Mouse (Mus musculus) embryonic facial prominence, embryonic 14.5 days (tissue): ENCODE results near the gene Cdc25b. TPM values are rescaled to one million over a fixed set of nuclear protein-coding genes. Genes with fewer than 3 reads are reported as not detected.

Source experiments
- ATAC-seq: fragments of 200-750 bp; cut with Nextera tagmentation; 2 replicates; pipeline ENCODE4 v1.8.0; 2017; ENCODE audit warnings: low read depth, moderate number of reproducible peaks, moderate TSS enrichment
- DNase-seq: peaks from one replicate; pipeline ENCODE4 v3.0.0-alpha.2; 2015; ENCODE audit warnings: low spot score
- H3K27ac ChIP-seq: fragments of 300-500 bp; sonication (generic); replicated peaks from 2 replicates; pipeline ENCODE4 v1.5.1; 2014; ENCODE audit warnings: low read depth, mild to moderate bottlenecking, low read length, moderate library complexity
- H3K27me3 ChIP-seq: fragments of 300-500 bp; sonication (generic); replicated peaks from 2 replicates; pipeline ENCODE4 v1.6.1; 2014; ENCODE audit warnings: low read length; ENCODE audit not compliant: control insufficient read depth, insufficient read depth
- H3K36me3 ChIP-seq: fragments of 300-500 bp; sonication (generic); 2 replicates; pipeline ENCODE4 v1.6.1; 2014; ENCODE audit warnings: low read length, mixed read lengths; ENCODE audit not compliant: control insufficient read depth, insufficient read depth
- H3K4me1 ChIP-seq: fragments of 300-500 bp; sonication (generic); 2 replicates; pipeline ENCODE4 v1.6.1; 2014; ENCODE audit warnings: antibody characterized with exemption, low read length; ENCODE audit not compliant: control insufficient read depth, insufficient read depth
- H3K4me2 ChIP-seq: fragments of 300-500 bp; sonication (generic); 2 replicates; pipeline ENCODE4 v1.6.1; 2014; ENCODE audit warnings: low read depth, mild to moderate bottlenecking, low read length, moderate library complexity, mixed read lengths
- H3K4me3 ChIP-seq: fragments of 300-500 bp; sonication (generic); 2 replicates; pipeline ENCODE4 v1.5.1; 2014; ENCODE audit warnings: low read depth, mild to moderate bottlenecking, low read length
- H3K9ac ChIP-seq: fragments of 300-500 bp; sonication (generic); 2 replicates; pipeline ENCODE4 v1.6.1; 2014; ENCODE audit warnings: low read depth, mild to moderate bottlenecking, low read length, moderate library complexity, mixed read lengths
- H3K9me3 ChIP-seq: fragments of 300-500 bp; sonication (generic); 2 replicates; pipeline ENCODE4 v1.6.1; 2016; ENCODE audit warnings: low read length; ENCODE audit not compliant: control insufficient read depth
- WGBS: fragments of 180-500 bp; shearing (Covaris S2); extraction: QIAGEN DNeasy Blood & Tissue Kit; methylation state at CpG from one replicate; pipeline ENCODE4 v1.1.7; 2014; 5-methylcytosine and 5-hydroxymethylcytosine counted together
- polyA plus RNA-seq: library from polyadenylated mRNA; unstranded; fragments of >200 nt; fragmentation: Nextera tagmentation; extraction: Ambion mirVana; gene quantifications from 2 replicates; pipeline ENCODE4 v1.2.1, GENCODE M21; 2014

The Cdc25b gene
- polyA plus RNA-seq, 1 experiment from 2014 or later = 51.2 TPM

DNA sequence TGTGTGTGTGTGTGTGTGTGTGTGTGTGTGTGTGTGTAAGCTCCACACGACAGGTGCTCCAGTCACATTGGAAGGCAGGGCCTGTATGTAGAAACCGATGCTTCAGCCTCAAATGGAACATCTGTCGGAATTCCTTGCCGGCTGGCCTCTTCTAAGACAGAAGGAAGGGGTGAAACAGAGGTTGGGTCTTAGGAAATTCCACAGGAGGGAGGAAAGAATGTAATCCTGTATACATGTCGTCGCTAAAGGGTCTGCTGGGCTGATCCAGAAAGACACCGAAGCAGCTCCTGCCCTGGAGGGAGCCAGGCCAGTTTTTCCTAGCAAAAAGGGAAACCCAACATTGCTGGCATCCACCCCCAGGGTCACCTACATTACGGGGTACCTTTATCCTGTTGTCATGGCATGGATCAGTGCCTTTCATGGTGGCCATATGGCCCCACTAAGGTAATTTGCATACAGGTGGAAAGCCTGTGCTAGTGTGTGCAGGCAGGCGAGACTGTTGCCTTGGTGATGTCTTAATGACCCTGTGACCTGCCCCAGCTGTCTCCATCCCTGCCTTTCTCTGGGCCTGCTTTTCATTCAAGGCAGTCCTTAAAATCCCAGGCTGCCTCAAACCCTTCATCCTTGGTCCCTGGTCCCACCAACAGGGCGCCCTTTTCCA, 3.7 kb downstream of the Cdc25b start:
- H3K4me2 ChIP-seq = no peak overlapping the region
- peak; percentile 46 for ATAC-seq
- H3K36me3 ChIP-seq = peaks cover 41% of the 10 kb centered on the region
- peak; percentile 82 for DNase-seq
- H3K4me1 ChIP-seq = peaks cover 30% of the 10 kb centered on the region
- no peaks in the 10 kb centered on the region for H3K27me3 ChIP-seq
- H3K9me3 ChIP-seq = no peaks in the 10 kb centered on the region
- peak overlapping the region; percentile 70 for H3K27ac ChIP-seq
- 18% methylated on average over 10 of the region's 10 CpGs for WGBS
- peak overlapping the region; percentile 25 for H3K9ac ChIP-seq
- H3K4me3 ChIP-seq = no peak overlapping the region

DNA sequence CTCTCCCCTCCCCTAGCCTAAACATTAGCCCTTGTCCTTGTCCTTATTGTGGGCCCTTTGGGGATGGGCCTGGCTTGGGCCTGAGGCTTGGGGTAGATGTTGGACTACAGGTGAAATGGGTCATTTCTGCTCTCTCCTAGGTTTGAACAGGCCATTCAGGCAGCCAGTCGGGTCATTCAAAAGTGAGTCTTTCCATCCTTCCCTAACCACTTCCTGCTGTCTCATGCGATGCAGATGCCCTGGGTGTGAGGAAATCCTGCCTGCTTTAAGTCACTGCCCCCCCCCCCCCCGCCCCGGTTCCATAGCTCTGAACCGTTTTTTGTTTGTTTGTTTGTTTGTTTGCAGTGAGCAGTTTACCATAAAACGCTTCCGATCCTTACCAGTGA, 4.2 kb downstream of the Cdc25b start:
- WGBS = 76% methylated on average over 7 of the region's 7 CpGs
- DNase-seq (no peak), ATAC-seq (no peak)
- Histone ChIP-seq H3K4me2 (no peak overlapping the region), H3K4me3 (no peak overlapping the region), H3K27me3 (no peaks in the 10 kb centered on the region), H3K36me3 (peaks cover 46% of the 10 kb centered on the region), H3K9ac (peak overlapping the region; percentile 25; the same call in 1 of the 2 replicates), H3K9me3 (no peaks in the 10 kb centered on the region), H3K4me1 (peaks cover 30% of the 10 kb centered on the region), H3K27ac (no peak overlapping the region; the same call in 1 of the 2 replicates)

DNA sequence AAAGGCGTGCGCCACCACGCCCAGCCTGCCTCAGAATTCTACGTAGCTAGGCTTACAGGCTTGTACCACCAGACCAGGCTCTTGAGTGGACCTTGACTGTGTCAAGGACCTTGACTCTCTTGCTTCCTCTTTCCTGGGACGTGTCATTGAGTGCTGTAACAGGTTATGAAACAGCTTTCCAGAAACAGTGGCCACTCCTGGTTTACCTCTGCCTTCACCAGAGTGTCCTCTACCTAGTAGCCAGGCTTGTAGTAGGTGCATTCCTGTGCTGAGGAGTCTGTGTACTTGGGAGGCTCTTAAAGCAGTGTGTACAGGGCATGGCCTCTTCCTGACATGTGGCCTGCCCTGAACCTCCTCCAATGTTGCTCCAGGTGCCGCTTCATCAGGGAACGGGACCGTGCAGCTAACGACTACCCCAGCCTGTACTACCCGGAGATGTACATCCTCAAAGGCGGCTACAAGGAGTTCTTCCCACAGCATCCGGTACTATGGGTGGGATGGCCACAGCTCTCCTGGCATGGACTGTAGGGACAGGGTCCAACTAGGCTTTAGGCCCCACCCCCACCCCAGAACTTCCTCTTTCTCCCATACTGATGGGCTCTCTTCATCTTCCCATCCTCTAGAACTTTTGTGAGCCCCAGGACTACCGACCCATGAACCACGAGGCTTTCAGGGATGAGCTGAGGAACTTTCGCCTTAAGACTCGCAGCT, 10.0 kb downstream of the Cdc25b start:
- Histone ChIP-seq H3K4me3 (no peak overlapping the region), H3K4me1 (no peaks in the 10 kb centered on the region), H3K9ac (no peak overlapping the region), H3K27ac (no peak overlapping the region), H3K27me3 (no peaks in the 10 kb centered on the region), H3K4me2 (no peak overlapping the region), H3K36me3 (peaks cover 61% of the 10 kb centered on the region), H3K9me3 (no peaks in the 10 kb centered on the region)
- DNase-seq (no peak), ATAC-seq (no peak)
- WGBS = 89% methylated on average over 16 of the region's 16 CpGs

DNA sequence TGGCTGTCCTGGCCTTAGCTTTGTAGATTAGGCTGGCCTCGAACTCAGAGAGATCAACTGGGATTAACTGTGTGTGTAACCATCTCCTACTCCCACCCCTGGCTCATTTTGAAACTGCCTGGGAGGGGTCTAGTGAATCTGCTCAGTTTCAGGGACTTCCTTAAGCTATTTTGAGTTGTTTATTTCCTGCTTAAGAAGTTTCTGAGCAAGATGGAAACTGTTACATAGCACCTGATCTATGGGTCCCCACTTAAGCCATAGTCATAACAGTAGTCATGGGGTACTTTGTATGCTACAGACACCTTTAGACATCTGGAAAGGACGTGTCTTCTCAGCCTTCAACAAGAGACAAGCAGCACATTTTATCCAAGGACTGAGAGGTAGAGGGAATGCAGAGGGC, 14.0 kb downstream of the Cdc25b start:
- Histone ChIP-seq H3K4me2 (no peak overlapping the region), H3K9me3 (no peaks in the 10 kb centered on the region), H3K9ac (no peak overlapping the region), H3K4me1 (peaks cover 14% of the 10 kb centered on the region), H3K27me3 (no peaks in the 10 kb centered on the region), H3K27ac (no peak overlapping the region), H3K36me3 (peaks cover 23% of the 10 kb centered on the region), H3K4me3 (no peak overlapping the region)
- ATAC-seq (no peak), DNase-seq (no peak)
- WGBS = 72% methylated on average over 2 of the region's 2 CpGs

DNA sequence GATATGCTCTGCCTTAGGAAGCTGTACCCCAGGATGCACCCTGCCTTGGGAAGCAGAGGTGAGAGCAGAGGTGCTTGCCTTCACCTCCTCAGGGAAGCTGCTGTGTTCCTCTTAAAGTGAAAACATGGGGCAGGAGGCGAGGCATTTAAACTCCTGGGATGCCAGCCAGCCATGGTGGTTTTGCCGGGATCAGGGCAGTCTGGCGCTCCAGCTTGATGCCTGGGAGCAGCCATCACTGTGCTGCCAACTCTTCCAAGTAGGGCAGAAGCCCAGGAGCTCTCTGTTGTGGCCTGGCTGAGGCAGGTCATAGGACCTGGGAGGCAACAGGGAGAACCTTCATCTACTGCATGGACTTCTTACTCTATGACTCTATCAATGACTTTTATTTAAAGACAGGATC, 14.5 kb downstream of the Cdc25b start:
- H3K4me1 ChIP-seq = peaks cover 14% of the 10 kb centered on the region
- no peak for DNase-seq
- no peak overlapping the region for H3K4me2 ChIP-seq
- H3K36me3 ChIP-seq = peaks cover 18% of the 10 kb centered on the region
- H3K27ac ChIP-seq = no peak overlapping the region
- no peaks in the 10 kb centered on the region for H3K27me3 ChIP-seq
- no peak for ATAC-seq
- WGBS = 79% methylated on average over 3 of the region's 3 CpGs
- no peak overlapping the region for H3K9ac ChIP-seq
- H3K4me3 ChIP-seq = no peak overlapping the region
- no peaks in the 10 kb centered on the region for H3K9me3 ChIP-seq

DNA sequence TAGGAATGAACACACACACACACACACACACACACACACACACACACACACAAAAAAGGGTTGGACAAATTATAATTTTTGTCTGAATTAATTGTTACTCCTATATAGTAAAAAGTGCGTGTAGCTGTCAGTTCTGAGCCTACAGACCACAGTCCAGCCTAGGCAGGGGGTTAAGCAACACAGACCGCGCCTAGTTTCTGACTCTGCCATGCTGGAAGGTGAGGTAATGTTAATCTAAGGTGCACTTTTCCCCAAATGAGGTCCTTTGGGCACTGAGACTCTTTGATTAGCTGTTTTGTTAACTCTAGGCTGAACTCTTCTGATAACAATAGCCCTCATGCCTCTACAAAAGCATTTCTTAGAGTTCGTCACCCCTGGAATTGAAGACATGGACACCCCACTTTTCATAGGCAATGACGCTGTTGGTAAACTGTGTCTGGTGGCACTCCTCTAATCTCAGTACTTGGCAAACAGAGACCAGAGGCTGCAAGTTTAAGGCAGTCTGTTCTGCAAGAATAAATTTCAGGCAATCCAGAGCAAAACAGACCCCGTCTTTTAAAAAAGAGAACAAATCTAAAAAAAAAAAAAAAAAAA, 17.2 kb downstream of the Cdc25b start:
- Histone ChIP-seq H3K4me1 (peaks cover 14% of the 10 kb centered on the region), H3K4me2 (no peak overlapping the region), H3K9me3 (no peaks in the 10 kb centered on the region), H3K4me3 (no peak overlapping the region), H3K9ac (0 out of 2 replicates have a peak overlapping the region, but pooled peaks have one; percentile 8), H3K27ac (peak overlapping the region; percentile 80), H3K36me3 (0 out of 2 replicates have a peak, but pooled peaks cover 4% of the 10 kb centered on the region), H3K27me3 (no peaks in the 10 kb centered on the region)
- ATAC-seq (0 out of 2 replicates have a peak, but pooled peaks have one; percentile 1), DNase-seq (peak; percentile 15)
- WGBS = 71% methylated on average over 6 of the region's 6 CpGs

DNA sequence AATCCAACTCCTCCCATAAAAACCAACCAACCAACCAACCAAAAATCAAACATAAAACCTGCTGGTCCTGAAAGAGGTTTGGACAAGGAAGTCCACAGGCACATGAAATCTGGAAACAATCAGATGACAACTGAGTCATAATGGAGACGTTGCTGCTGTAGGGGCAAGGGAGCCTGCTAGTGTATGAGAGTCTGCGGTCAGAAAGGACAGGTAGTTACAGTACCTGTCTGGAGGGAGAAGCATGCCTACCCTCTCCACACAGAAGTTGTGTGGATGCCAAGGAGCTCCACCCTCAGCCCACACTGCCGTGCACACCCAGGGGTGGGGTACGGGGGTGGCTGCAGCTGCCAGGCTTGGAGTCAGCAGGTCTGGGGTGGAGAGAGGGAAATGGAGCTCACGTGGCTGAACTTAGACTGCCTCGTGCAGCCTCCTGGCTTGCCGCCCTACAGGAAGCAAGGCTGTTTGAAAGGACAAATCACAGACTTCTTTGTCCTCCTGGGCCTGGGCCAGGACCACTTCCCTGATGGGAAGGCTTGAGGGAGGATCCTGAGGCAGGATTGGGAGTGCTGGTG, 17.7 kb downstream of the Cdc25b start:
- Histone ChIP-seq H3K9me3 (no peaks in the 10 kb centered on the region), H3K27me3 (no peaks in the 10 kb centered on the region), H3K4me1 (peaks cover 16% of the 10 kb centered on the region), H3K4me2 (peak overlapping the region; percentile 23), H3K27ac (peak overlapping the region; percentile 80), H3K4me3 (no peak overlapping the region), H3K36me3 (0 out of 2 replicates have a peak, but pooled peaks cover 4% of the 10 kb centered on the region), H3K9ac (0 out of 2 replicates have a peak overlapping the region, but pooled peaks have one; percentile 9)
- ATAC-seq (peak; percentile 89), DNase-seq (peak; percentile 96)
- WGBS = 25% methylated on average over 7 of the region's 7 CpGs

DNA sequence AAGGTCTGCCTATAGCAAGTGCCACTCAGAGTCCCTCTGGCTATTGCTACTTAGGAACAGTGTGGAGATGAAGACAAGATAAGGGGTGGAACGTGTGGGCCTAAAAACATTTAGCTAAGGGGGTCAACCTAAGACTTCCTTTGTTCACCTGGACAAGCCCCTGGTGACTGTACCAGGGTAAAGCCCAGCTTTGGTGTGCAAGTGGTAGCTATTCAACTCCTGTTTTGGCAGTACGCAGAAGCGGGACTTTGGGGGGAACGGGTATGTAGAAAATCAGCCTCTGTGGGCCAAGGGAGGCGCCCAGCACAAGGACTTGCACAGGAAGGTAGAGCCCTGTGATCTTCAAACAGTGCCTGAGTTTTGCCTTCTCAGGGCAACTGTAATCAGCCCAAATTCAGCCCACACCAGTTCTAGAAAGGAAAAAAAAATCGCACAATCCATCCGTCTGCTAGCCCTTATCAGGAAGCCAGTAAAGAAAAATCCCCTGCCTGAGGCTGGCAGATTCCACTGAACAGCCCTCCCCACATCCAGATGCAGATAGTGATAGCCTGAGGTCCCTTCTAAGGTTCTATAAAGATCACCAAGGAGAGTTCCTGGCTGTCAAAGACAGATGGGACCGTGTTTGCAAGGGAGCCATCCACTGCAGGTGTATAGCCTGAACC, 18.9 kb downstream of the Cdc25b start:
- Histone ChIP-seq H3K4me1 (peaks cover 20% of the 10 kb centered on the region), H3K27me3 (no peaks in the 10 kb centered on the region), H3K4me2 (no peak overlapping the region), H3K36me3 (no peaks in the 10 kb centered on the region), H3K9ac (no peak overlapping the region), H3K27ac (no peak overlapping the region), H3K4me3 (no peak overlapping the region), H3K9me3 (no peaks in the 10 kb centered on the region)
- WGBS = 85% methylated on average over 8 of the region's 8 CpGs
- DNase-seq (no peak), ATAC-seq (no peak)
